Mouse (Mus musculus) megakaryocyte, embryonic 14.5 days (primary cell): ENCODE measurements at regions not wholly inside any gene's neighbourhood (a gene's known extent, or its start where the extent isn't known, plus 50 kb on each side); places are given as distances from the start of the nearest gene placed in this dataset.

Experiments
- FLI1 ChIP-seq: IDR thresholded peaks from 2 replicates; pipeline ENCODE4 v1.6.1; 2012; ENCODE audit warnings: low read length, inconsistent platforms, mixed read lengths
- GATA1 ChIP-seq: IDR thresholded peaks from 3 replicates; pipeline ENCODE4 v1.6.1; 2012; ENCODE audit warnings: mixed read lengths, low read length, inconsistent platforms, borderline replicate concordance

DNA sequence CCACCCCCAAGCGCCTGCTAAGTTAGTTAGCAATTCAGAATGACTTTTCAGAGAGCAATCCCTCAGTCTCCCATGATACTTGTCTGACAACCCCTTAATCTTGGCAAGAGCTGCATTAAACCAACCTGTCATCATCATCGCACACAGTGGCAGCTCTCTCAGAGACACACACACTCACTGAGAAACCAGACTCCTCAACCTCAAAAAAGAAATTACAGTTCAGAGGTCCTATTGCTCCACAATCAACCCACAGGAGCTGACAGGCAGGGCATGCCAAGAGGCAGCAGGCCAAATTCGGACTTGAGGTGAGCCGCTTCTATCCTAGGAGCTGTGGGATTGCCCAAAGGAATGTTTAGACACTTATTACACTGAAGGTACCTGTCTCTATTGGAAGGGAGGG, 343.3 kb upstream of the Clint1 start:
- TF ChIP-seq GATA1 (no peak), FLI1 (no peak)
